9 mouse cellular contexts compared by ENCODE assay signal in the genomic region with DNA sequence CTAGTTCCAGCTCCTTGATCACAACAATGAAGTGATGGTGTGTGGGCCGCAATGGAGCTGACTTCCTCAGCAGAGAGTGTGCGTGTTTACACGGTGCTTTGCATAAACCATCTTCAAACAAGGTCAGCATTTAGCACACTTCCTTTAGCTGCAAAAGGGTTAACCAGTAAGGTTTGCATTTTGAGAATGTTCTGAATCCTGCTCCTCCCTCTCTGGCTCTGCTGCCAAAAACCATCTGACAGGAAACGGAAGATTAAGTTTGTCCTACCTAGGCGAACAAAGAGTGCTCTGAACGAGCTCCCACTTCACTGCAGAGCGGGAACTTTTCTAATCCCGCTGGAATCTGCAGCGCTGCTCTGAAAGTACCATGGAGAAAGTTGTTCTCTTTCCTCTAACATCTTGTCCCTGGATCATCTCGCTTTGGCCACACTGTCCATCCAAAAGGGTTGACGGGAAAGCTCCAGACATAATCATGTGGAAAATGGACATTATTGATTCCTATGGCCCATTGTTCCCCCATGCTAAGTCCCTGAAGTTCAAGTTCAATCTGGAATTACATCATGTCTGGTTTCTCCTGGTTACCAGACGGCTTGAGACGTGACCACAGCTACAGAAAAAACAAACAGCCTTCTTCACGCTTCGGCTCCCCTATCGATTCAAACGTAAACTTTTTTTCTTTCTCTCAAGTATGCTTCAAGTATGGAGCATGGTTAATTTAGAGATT.
DNase-seq lines count a peak whose midpoint lies in the region; ATAC-seq and TF ChIP-seq lines count a peak whose summit lies in the region.
"Had no signal": no experiment of that assay in that cellular context is flagged by ENCODE, and none has a peak within 500 bp of the region (broad histone marks: within the 10 kb centered on the region; RNA-seq: fewer than 3 reads in every experiment).

No protein-coding gene starts in this region.

- H3K36me3 ChIP-seq in liver, adult 2 months (ENCODE audit: control insufficient read depth, insufficient read depth, low read length): peaks cover 38% of the 10 kb centered on the region
- peaks cover 22% of the 10 kb centered on the region for H3K36me3 ChIP-seq in forebrain, embryonic 14.5 days (ENCODE audit: control insufficient read depth, insufficient read depth, low read length)
- peaks cover 10% of the 10 kb centered on the region for H3K36me3 ChIP-seq in hindbrain, embryonic 13.5 days
- peaks cover 16% of the 10 kb centered on the region for H3K36me3 ChIP-seq in limb, embryonic 15.5 days
- H3K36me3 ChIP-seq in neural tube, embryonic 12.5 days: peaks cover 5% of the 10 kb centered on the region; the same call in 1 of the 2 replicates
- H3K36me3 ChIP-seq: liver, embryonic 15.5 days had no signal

- H3K9ac ChIP-seq in liver, adult 2 months (ENCODE audit: low read depth, low read length): no peak overlapping the region
- H3K9ac ChIP-seq in forebrain, embryonic 14.5 days (ENCODE audit: low read length): peak overlapping the region; percentile 40; the same call in 1 of the 2 replicates
- H3K9ac ChIP-seq in hindbrain, embryonic 13.5 days: no peak overlapping the region
- no peak overlapping the region for H3K9ac ChIP-seq in limb, embryonic 15.5 days
- 0 out of 2 replicates have a peak overlapping the region, but pooled peaks have one; percentile 13 for H3K9ac ChIP-seq in neural tube, embryonic 12.5 days
- H3K9ac ChIP-seq: liver, embryonic 15.5 days had no signal

- no peaks in the 10 kb centered on the region for H3K27me3 ChIP-seq in liver, adult 2 months (ENCODE audit: control insufficient read depth, insufficient read depth, low read length)
- H3K27me3 ChIP-seq in forebrain, embryonic 14.5 days (replicated peaks; ENCODE audit: control insufficient read depth, insufficient read depth, low read length): no peaks in the 10 kb centered on the region
- H3K27me3 ChIP-seq in hindbrain, embryonic 13.5 days: no peaks in the 10 kb centered on the region
- no peaks in the 10 kb centered on the region for H3K27me3 ChIP-seq in limb, embryonic 15.5 days
- H3K27me3 ChIP-seq in neural tube, embryonic 12.5 days (replicated peaks): no peaks in the 10 kb centered on the region
- H3K27me3 ChIP-seq: liver, embryonic 15.5 days had no signal

- peak; percentile 19 for DNase-seq in liver, adult 2 months (ENCODE audit: extremely low read depth, low read depth, low spot score)
- no peak for DNase-seq in liver
- DNase-seq in forebrain, embryonic 14.5 days (ENCODE audit: low spot score): peak; percentile 91
- DNase-seq in cerebellum, postnatal 4 days (ENCODE audit: low spot score in 2 of 2): no peak
- DNase-seq in thymus, postnatal 10 days (ENCODE audit: low spot score in 2 of 2): no peak

- H3K4me2 ChIP-seq in forebrain, embryonic 14.5 days (ENCODE audit: low read length): peak overlapping the region; percentile 41
- peak overlapping the region; percentile 26; the same call in 1 of the 2 replicates for H3K4me2 ChIP-seq in hindbrain, embryonic 13.5 days
- peak overlapping the region; percentile 29 for H3K4me2 ChIP-seq in limb, embryonic 15.5 days
- H3K4me2 ChIP-seq in neural tube, embryonic 12.5 days (replicated peaks): peak overlapping the region; percentile 42
- H3K4me2 ChIP-seq: liver, embryonic 15.5 days had no signal

- 48% methylated on average over 17 of the region's 17 CpGs for WGBS in liver, adult 2 months
- 1% methylated on average over 17 of the region's 17 CpGs for WGBS in forebrain, embryonic 14.5 days
- 4% methylated on average over 17 of the region's 17 CpGs for WGBS in hindbrain, embryonic 13.5 days
- 10% methylated on average over 17 of the region's 17 CpGs for WGBS in limb, embryonic 15.5 days
- 11% methylated on average over 17 of the region's 17 CpGs for WGBS in neural tube, embryonic 12.5 days

- H3K4me3 ChIP-seq in liver, adult 2 months (ENCODE audit: insufficient read depth, low read depth, low read length): no peak overlapping the region
- H3K4me3 ChIP-seq in forebrain, embryonic 14.5 days (ENCODE audit: low read depth, low read length): no peak overlapping the region
- H3K4me3 ChIP-seq in hindbrain, embryonic 13.5 days: no peak overlapping the region
- H3K4me3 ChIP-seq in limb, embryonic 15.5 days: no peak overlapping the region
- no peak overlapping the region for H3K4me3 ChIP-seq in neural tube, embryonic 12.5 days
- H3K4me3 ChIP-seq: liver, embryonic 15.5 days had no signal

- ATAC-seq in forebrain, embryonic 14.5 days: peak; percentile 88
- peak; percentile 62 for ATAC-seq in hindbrain, embryonic 13.5 days (ENCODE audit: low FRiP score)
- ATAC-seq in limb, embryonic 15.5 days (ENCODE audit: insufficient number of reproducible peaks, low FRiP score, low TSS enrichment, low read depth): peak; percentile 61
- peak; percentile 73 for ATAC-seq in neural tube, embryonic 12.5 days (ENCODE audit: low FRiP score, low read depth)

- H3K4me1 ChIP-seq in liver, adult 2 months (ENCODE audit: control insufficient read depth, insufficient read depth, low read length): peaks cover 3% of the 10 kb centered on the region
- H3K4me1 ChIP-seq in forebrain, embryonic 14.5 days (ENCODE audit: control insufficient read depth, insufficient read depth, low read length): peaks cover 34% of the 10 kb centered on the region
- peaks cover 42% of the 10 kb centered on the region for H3K4me1 ChIP-seq in hindbrain, embryonic 13.5 days (replicated peaks)
- peaks cover 34% of the 10 kb centered on the region for H3K4me1 ChIP-seq in limb, embryonic 15.5 days
- peaks cover 22% of the 10 kb centered on the region for H3K4me1 ChIP-seq in neural tube, embryonic 12.5 days
- H3K4me1 ChIP-seq: liver, embryonic 15.5 days had no signal

- no peak for TF ChIP-seq POLR2A in liver, adult 2 months (IDR thresholded peaks at IDR 0.05; ENCODE audit: extremely low read depth, insufficient read depth, low read length)

- no peaks in the 10 kb centered on the region for H3K9me3 ChIP-seq in forebrain, embryonic 14.5 days (replicated peaks; ENCODE audit: control insufficient read depth, low read length)
- no peaks in the 10 kb centered on the region for H3K9me3 ChIP-seq in hindbrain, embryonic 13.5 days
- no peaks in the 10 kb centered on the region for H3K9me3 ChIP-seq in limb, embryonic 15.5 days
- H3K9me3 ChIP-seq in neural tube, embryonic 12.5 days: no peaks in the 10 kb centered on the region
- H3K9me3 ChIP-seq: liver, embryonic 15.5 days had no signal

- no peaks in the 10 kb centered on the region for H3K79me2 ChIP-seq in liver, adult 2 months (ENCODE audit: control insufficient read depth, insufficient read depth, low read length)

- H3K27ac ChIP-seq in liver, adult 2 months (replicated peaks; ENCODE audit: insufficient read depth, low read depth, low read length): peak overlapping the region; percentile 32; the same call in 1 of the 2 replicates
- H3K27ac ChIP-seq in forebrain, embryonic 14.5 days (ENCODE audit: low read depth, low read length): peak overlapping the region; percentile 73
- peak overlapping the region; percentile 82 for H3K27ac ChIP-seq in hindbrain, embryonic 13.5 days
- peak overlapping the region; percentile 93 for H3K27ac ChIP-seq in limb, embryonic 15.5 days
- H3K27ac ChIP-seq in neural tube, embryonic 12.5 days: peak overlapping the region; percentile 66
- H3K27ac ChIP-seq: liver, embryonic 15.5 days had no signal

- TF ChIP-seq CTCF in liver, adult 2 months (IDR thresholded peaks at IDR 0.05; ENCODE audit: low read depth, low read length): no peak

Comparison
In these comparisons a context has a peak if more than half of its experiments do, and no peak if none do; other contexts are left out.
1. DNase-seq: peak in liver, adult 2 months (single experiment) and forebrain, embryonic 14.5 days (single experiment); none in liver (single experiment), cerebellum, postnatal 4 days (0 of 2) and thymus, postnatal 10 days (0 of 2).
2. H3K27ac ChIP-seq: peak in every context shown above with its lines; median percentile 93 in limb, embryonic 15.5 days; 82 in hindbrain, embryonic 13.5 days; 73 in forebrain, embryonic 14.5 days; 66 in neural tube, embryonic 12.5 days; 32 in liver, adult 2 months.
3. H3K9ac ChIP-seq: peak in forebrain, embryonic 14.5 days (single experiment) and neural tube, embryonic 12.5 days (single experiment); none in liver, adult 2 months (single experiment), hindbrain, embryonic 13.5 days (single experiment) and limb, embryonic 15.5 days (single experiment).
4. Peak in every context shown above with its lines, with median percentiles within 50 percentile points of each other: ATAC-seq and H3K4me2 ChIP-seq.